Mouse (Mus musculus): ENCODE measurements at regions not wholly inside any gene's neighbourhood (a gene's known extent, or its start where the extent isn't known, plus 50 kb on each side); places are given as distances from the start of the nearest gene placed in this dataset.

DNA sequence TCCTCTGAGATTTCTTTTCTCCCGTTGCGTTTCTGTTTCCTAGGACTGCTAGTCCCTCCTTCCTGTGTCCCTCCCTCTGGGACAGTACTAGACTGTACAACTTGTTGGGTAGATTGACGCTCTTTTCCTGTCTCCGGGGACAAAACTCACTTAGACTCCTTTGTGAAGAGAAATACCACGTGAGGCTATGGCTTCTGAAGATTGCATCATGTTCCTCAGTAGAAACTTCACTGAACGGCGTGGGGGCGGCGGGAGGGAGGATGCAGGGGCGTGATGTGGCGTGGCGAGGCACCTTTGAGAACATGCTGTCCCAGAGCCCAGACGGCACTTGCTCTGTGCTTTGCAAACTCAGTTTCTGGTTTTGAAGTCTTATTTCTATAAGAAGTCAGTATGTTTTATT is 78.5 kb downstream of the Spata18 start:
- DNase-seq (ENCODE audit: low spot score): peak; percentile 28

DNA sequence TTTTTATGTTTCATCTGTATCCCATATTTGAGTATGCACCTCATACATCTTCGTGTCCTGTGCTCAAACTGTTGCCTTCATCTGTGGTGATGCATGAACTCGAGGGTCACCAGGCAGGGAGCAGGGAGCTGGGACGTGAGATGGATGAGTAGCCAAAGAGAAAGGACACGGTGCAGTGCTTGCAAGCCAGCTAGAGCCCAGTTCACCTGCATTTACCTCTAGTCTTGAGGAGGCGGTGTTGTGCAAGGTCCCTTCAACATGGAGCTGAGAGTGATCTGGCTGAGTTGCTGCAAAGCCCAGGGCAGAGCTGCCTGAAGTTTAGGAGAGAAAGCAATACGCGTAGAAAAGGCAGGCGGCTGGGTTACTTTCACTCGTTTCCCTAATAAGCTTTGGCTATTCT is 80.2 kb downstream of the Spata18 start:
- DNase-seq (ENCODE audit: low spot score): no peak

DNA sequence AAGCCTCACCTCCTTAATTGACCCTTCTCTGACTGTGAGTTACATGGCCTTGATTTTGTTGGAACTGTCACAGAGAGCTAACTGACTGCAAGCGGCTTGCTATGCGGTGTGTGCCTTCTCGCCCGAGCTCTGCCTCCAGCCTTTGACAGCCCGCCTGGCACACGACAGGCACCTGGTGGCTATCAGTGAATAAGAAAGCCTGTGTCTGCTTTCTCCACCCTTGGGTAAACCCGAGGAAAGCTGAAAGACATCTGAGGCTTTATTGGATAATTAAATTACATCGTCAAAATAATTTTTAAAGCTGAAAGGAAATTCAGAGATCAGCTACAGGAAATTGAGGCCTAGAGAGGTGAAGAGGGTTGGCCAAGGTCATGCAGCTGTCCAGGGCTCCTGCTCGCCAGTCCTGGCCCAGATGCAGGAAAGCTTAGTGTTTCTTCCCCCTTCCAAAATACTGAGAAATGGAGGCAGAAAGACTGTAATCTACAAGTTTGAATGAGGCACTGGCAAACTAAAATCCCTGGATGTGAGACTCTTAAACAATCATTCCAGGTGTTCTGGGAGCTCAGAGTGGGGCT is 80.9 kb downstream of the Spata18 start:
- DNase-seq (ENCODE audit: low spot score): no peak

DNA sequence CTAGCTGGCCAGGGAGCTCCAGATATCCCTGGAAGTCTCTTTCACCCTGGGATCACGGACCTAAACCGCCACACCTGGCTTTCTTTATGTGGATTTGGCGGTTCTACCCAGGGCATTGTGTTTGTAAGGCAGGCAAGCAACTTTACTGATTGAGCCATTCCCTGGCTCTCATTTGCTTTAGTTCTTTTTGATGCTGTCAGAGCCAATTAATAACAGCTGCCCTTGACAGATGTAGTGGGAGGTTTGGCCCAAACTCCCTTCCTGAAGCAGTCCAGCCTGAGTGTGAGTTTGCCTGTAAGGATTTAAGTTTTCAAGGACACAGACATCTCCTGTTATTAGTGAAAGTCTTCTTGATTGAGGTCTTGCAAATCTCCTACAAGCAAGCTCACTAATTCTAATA is 89.6 kb downstream of the Spata18 start:
- no peak for DNase-seq (ENCODE audit: low spot score)

DNA sequence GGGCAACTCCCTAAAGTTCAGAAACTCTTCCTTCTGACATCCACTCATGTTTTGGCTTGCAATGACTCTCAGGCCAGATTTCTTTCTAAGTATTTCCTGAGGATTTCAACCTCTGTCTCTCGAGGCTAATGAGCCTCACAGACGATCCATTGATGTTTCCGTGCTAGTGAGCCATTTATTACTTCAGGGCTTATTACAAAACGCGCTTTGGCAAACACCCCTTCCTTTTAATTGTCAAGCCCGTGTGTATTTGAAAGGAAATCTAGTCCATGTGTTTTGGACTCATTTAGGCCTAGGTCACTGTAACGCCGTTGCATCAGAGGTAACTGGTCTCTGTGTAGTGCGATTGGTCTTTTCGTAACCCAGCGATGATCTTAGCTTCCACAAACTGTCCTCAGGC is 90.3 kb downstream of the Spata18 start:
- no peak for DNase-seq (ENCODE audit: low spot score)

DNA sequence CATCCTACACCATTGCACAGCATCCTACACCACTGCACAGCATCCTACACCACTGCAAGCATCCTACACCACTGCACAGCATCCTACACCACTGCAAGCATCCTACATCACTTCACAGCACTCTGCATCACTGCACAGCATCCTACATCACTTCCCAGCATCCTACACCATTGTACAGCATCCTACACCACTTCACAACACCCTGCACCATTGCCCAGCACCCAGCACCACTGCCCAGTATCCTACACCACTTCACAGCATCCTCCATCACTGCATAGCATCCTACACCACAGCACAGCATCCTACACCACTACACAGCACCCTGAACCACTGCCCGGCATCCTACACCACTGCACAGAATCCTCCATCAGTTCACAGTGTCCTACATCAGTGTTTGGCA is 92.8 kb downstream of the Spata18 start:
- no peak for DNase-seq (ENCODE audit: low spot score)

DNA sequence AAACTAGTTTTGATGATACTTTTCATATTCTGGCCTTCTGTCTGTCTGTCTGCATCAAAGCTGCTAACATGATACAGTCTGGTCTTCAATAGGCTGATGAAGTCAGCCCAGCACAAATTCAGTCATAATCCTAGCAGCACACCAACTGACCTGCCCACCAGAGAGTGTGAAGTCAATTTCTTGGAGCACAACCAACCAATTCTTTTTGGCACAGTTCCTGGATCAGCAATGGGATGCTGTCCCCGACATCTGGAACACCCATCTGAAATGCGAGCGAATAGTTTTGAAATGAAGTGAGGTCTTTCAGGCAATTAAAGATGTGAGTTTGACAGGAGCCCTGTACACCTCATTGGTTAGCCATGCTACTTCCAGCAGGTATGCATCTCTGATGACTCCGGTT is 98.6 kb downstream of the Spata18 start:
- no peak for DNase-seq (ENCODE audit: low spot score)

DNA sequence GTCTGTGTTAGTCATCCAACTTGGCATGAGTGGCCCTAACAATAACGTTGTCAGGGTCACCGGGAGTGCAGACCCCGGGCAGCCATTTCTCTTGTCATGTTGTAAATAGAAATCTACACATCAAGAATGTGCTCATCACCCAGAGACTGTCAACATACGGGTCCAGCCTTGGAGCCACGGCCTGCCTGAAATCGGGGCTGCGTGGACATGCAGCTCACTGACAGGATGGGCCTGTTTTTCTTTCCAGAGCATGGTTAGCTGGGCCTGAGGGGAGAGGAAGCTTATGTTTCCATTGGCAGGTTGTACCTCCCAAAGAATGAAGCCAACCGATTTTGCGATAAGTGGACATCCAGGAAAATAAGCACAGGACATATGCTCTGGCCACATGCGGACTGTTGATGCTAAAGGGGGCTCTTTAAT is 101.1 kb downstream of the Spata18 start:
- no peak for DNase-seq (ENCODE audit: low spot score)

DNA sequence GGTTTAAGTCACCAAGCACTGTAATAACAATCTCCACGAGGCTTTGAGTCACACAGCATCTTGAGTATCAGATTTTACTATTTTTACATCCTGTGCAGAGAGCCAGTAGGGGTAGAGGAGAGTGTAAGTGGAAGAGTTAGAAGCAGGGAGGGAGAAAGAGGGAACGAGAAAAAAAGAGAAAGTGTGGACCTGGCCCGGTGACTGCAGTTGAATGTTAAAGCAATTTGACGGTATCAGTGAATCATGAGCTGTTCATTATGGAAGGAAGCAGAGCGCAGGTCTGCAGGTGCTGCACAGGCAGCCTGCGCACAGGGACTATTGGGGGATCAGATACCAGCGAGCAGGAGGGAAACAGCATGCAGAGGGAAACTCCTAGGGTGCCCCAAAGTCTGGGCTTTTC is 102.6 kb downstream of the Spata18 start:
- DNase-seq (ENCODE audit: low spot score): no peak

DNA sequence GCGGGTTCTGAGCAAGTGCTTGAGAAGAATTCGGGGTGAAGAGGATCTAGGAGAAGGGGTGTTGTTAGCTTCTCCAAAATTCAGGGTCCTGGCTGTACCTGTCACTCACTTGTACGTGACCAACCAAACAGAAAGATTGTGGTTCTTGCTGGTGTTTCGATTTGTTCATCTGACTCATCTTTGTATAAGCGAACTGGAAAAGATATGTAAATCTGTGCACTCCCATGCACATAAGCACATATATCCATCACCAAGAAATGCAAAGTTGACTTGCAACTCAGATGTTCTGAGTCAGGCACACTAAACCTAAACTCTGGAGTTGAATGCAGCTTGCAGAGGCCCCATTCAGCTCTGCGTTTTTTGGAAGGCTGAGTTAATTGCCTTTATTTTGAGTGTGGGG is 107.4 kb downstream of the Spata18 start:
- no peak for DNase-seq (ENCODE audit: low spot score)

DNA sequence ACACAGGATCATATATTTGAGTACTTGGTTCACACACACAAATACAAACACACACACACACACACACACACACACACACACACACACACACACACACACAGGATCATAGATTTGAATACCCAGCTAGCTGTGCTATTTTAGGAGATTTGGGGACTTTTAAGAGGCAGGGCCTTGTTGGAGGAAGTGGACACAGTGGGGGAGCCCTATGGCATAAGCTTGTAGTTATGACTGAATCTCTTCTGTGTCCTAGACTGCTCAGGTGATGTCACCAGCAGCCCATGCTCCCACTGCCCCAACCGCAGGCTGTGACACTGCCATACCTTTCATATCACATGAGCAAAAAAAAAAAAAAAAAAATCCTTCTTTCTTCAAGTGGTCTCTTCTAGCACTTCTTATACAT is 110.1 kb downstream of the Spata18 start:
- no peak for DNase-seq (ENCODE audit: low spot score)

DNA sequence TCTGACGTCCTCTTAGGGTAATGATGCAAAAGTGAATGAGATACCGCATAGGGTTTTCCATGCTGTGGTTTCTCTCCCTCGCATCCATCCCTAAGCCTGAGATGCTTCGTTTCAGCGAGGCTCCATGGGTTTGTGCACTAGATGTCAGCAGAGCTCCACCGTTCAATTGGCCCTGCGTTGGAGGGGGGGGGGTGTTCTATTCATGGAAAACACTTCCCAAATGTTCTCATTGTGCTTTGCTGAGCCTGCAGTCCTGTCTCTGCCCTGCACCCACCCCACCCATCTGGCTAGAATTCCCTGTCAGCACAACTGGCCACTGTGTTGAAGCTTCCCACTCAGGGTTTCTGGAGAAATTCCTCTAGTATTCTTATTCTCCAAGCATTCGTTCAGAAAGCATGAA is 110.5 kb downstream of the Spata18 start:
- peak; percentile 58 for DNase-seq (ENCODE audit: low spot score)

DNA sequence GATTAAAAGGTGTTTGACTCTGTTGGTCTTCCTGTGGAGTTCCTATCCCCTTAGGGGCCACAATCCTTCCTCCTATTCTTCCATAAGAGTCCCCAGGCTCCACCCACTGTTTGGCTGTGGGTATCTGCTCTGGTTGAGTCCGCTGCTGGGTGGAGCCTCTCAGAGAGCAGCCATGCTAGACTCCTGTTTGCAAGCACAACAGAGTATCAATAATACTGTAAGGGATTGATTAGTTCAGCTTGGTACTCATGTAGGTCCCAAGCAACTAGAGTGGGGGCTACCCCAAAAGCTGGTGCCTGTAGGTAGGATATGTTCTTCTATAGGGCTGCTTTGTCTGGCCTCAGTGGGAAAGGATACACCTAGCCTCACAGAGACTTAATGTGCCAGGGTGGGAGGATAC is 113.0 kb downstream of the Spata18 start:
- DNase-seq (ENCODE audit: low spot score): no peak

DNA sequence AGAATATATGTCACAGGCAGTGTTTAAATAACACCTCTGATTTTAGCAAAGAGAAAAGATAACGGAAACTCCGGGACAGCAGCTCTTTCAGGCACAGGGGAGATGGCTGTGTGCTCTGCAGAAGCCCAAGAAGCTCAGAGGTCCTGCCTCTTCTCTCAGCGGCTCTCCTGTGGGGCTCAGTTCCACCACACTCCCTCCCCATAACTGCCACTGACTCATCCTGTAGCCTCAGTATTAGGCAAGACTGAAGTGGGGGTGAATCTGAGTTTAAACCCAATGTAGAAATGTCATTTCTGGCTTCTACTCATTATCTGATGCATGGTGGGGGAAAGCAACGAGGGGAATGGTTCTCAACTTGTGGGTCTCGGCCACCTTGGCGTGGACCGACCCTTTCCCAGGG is 114.3 kb downstream of the Spata18 start:
- no peak for DNase-seq (ENCODE audit: low spot score)

DNA sequence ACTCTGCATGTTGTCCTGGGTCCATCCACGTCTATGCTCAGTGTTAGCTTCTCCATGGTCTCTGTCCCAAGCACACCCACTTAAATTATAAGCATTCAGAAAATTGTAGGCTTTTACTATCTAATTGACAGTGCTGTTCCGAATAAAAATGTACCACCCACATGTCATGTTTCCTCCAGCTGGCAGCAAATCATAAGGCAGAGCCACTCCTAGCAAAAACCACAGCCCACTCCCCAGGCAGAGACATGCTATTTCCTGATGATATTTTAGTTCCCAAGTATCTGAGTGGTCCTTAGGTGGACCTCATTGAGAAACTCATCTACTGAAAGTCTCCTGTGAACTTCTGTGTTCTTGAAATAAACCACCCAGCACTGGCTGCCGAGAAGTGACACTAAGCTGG is 117.1 kb downstream of the Spata18 start:
- DNase-seq (ENCODE audit: low spot score): no peak

DNA sequence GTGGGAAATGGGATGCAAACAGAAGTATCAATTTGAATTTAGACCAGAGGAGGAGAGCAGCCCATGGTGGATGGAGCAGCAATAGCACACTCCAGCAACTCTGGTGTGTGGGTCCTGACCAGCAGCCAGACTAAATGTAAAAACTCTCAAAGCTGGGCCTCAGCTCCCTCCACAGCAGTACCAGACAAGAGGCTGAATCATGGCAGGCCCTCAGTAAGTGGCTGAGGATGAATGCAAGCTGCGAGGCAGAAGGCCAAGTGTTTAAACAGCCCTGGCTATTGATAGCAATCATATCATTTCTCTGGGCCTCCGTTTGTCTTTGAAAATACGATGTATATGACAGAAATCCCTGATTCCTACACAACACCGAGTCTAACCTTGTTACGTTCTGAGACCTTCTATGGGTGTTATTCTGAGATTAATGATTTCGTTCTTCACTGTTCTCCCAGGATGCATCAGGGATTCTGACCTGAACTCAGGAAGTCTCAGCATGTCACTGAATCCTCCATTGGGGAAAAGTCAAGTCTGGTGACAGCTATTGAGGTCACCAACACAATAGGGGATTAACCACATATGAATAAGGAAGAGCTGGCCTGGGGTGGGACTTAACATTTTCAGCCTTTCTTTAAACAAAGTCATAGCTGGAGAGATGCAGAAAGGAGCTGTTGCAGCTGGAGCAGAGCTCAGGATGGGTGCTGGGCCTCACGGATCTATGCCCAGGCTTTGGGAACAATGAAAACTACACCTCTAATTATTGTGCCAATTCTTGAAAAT is 124.8 kb downstream of the Spata18 start:
- no peak for DNase-seq (ENCODE audit: low spot score)

DNA sequence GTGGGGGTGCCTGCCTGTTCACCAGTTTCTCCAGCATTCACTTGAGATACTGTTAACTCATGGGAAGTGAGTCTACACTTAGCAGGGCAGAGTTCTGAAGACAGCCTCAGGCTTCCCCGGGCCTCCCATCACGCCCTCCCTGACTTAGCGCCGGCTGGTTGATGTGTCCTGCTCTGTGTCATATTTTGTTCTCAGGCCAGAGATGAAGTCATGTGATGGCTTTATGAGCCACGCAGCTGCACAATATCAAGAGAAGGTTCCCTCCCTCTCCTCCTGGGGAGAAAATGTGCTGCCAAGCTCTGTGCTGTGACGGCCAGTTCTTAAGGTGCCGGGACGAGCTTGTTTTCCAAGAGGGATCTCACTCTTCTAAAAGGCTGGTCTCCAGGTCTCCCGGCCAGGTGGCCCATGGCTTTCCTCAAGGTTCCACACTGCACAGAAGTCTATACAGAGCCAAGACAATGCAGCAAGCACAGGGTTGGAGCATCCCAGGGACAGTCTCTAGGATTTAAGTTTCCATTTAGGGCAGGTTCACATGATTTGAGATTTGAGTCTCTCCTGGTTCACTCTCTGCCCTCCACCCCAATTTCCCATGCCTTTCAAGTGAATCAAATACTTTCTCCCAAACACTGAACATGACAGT is 126.2 kb downstream of the Spata18 start:
- peak; percentile 54 for DNase-seq (ENCODE audit: low spot score)

DNA sequence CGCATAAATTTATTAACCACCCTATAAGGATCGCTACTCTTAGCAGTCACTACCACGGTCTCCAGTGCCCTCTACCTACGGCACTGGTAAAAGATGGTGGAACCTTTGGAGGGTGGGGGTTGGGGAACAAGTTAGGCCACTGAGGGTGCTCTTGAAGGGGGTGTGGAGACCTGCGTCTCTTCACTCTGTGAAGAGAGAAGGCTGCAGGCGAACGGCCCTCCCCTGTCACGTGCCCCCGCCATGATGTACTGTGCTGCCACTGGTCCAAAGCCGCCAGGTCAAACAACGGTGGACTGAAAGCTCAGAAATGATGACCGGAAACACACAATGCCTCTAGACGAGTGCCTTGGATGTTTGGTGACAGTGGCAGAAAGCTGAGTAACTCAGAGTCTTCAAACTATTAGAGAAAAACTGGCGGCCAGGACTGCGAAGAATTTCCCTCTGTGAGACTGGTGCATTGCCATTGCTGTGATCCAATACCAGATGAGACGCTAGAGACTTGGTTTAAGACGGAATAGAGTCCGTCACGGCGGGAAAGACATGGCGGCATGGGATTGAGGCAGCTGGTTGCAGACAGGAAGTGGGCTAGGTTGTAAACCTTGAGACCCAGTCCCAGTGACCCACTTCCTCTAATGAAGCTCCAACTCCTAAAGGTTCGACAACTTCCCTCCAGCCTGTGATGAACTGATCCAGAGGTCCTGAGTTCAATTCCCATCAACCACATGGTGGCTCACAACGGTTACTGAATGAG is 130.2 kb downstream of the Spata18 start:
- no peak for DNase-seq (ENCODE audit: low spot score)

DNA sequence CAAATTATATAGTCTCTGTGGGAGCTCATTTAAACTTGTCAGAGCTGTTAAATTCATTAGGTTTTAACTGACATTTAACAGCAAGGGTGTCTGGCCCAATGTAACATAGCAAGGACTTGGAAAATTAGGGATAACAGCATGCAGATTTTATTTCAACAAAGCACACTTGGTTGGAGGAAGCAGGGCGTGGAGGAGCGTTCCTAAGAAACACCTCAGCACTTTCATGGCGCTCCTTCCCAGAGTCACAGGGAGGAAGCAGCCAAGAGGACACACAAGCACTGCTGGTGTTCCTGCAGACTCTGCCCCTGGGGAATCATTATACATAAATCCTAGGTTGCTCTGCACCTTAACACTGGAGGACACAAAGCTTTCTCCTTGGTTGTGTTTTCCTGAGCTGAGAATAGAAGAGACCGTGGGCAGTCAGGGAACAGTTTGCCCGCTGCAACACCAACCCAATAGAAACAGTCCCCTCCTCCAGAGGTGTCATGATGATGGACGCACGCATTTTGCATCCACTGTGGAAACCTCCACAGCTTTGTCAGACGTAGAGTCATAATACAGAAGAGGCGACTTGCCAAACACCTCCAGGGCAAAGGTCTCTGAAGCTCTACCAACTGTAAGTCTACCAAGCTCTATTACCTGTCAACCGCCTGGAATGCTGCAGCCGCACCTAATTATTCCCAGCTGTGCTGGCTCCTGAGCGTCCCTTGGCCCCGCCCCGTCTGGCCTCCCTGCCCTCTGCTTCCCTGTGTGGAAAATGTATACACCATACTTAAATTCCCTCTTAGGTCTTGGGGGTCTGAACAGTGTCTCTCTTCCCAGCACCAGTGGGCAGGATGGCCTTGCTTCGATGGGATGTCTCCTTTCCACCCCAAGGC is 131.3 kb downstream of the Spata18 start:
- DNase-seq (ENCODE audit: low spot score): no peak

DNA sequence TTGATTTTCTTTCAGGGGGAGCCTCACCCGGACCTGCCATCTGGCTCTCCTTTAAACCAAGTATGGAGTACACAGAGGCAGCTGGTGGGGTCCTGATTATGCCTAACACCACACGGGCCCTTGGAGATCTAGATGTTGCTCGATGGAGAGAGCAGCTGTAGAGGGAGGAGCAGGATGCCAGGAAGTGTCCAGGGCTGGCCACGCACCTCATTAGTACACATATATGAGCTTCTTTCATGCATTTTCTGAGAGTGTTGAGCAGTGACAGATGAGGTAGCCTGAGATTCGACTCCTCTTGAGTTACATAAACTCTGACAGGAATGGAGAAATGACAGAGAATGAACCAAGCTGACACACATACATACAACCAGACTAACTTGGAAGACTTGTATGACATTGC is 136.1 kb downstream of the Spata18 start:
- no peak for DNase-seq (ENCODE audit: low spot score)

DNA sequence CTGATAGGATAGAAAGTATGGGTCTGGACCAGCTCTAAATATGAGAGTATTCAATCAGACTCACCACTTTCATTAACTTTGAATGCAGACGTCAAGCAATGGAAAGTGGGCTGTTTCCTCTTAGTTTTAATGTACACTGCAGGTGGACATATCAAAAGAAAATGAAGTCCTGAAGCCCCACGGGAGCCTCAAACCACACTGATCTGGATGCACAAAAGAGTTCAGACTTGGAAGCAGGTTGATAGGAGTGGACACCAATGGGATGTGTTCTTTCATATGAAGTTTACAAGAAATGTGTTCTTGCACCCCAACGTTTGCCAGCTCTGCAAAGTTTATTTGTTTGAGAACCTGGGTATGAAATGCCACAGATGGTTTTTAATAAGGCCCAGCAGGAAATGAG is 141.0 kb downstream of the Spata18 start:
- DNase-seq (ENCODE audit: low spot score): no peak

DNA sequence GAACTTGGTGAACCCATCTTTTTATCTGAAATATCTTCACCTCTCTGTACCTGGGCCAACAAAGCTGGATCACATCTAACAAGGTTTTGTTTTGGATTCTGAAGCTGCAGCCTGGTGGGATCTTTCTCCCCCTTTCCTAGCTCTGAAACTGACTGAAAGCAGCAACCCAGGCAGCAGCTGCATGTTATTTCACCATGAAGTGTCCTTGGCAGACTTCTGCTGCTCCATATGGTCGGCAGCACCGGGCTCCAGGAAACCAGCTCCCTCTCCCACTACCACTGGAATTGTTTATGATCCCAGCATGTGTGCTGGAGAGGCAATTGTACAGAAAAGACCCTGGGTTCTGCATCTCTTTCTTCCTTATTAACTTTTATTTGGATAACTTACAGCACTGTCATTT is 145.0 kb downstream of the Spata18 start:
- DNase-seq (ENCODE audit: low spot score): no peak
